Mouse (Mus musculus): ENCODE results near the gene Farp1. TPM values are rescaled to one million over a fixed set of nuclear protein-coding genes. Genes with fewer than 3 reads are reported as not detected.
A peak's percentile ranks its signal among the peaks of the same experiment; 100 is the strongest.
"Not testable (repeated sequence)": the region's sequence is repeated elsewhere in the genome, so short reads cannot be mapped to it uniquely, and the experiment has no call there.

Farp1 gene
- polyA plus RNA-seq, 1 experiment from 2014 or later, result 8.8 TPM

GRCm38 (mm10) chr14:121175385-121175784 lies 140.4 kb downstream of the Farp1 start:
- Histone ChIP-seq H3K4me2 (no peak overlapping the region), H3K9ac (no peak overlapping the region), H3K4me3 (no peak overlapping the region), H3K27me3 (replicated peaks) (no peaks in the 10 kb centered on the region), H3K36me3 (no peaks in the 10 kb centered on the region), H3K4me1 (0 out of 2 replicates have a peak, but pooled peaks cover 3% of the 10 kb centered on the region), H3K9me3 (replicated peaks) (no peaks in the 10 kb centered on the region), H3K27ac (no peak overlapping the region)
- ATAC-seq, result peak; percentile 21; the same call in 1 of the 2 replicates
- 31% methylated on average over 9 of the region's 9 CpGs for WGBS (ENCODE audit: insufficient replicate concordance)

DNA sequence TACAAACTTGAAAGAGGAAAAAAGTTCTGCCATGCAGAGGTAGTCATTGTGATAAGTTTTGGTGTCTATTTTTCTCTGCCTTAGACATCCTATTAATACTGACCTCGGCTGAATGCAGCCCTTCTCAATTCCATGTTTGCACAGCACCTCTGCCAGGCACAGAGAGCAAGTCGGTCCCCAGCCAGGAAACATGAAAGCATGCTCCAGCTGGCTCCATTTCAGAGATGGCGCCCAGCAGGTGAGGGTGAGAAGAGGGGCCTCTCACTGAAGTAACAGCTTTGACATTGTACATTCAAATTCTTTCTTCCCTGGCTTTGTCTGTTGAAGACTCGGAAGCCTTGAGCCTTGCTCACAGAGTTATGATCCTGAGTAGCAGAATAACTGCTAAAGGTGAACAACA lies 140.9 kb downstream of the Farp1 start:
- WGBS (ENCODE audit: insufficient replicate concordance), result 53% methylated on average over 4 of the region's 4 CpGs
- H3K4me2 ChIP-seq, result no peak overlapping the region
- H3K27ac ChIP-seq, result no peak overlapping the region
- no peak overlapping the region for H3K4me3 ChIP-seq
- H3K9ac ChIP-seq, result no peak overlapping the region
- H3K4me1 ChIP-seq, result 0 out of 2 replicates have a peak, but pooled peaks cover 3% of the 10 kb centered on the region
- H3K9me3 ChIP-seq (replicated peaks), result no peaks in the 10 kb centered on the region
- ATAC-seq, result no peak
- no peaks in the 10 kb centered on the region for H3K27me3 ChIP-seq (replicated peaks)
- no peaks in the 10 kb centered on the region for H3K36me3 ChIP-seq

DNA sequence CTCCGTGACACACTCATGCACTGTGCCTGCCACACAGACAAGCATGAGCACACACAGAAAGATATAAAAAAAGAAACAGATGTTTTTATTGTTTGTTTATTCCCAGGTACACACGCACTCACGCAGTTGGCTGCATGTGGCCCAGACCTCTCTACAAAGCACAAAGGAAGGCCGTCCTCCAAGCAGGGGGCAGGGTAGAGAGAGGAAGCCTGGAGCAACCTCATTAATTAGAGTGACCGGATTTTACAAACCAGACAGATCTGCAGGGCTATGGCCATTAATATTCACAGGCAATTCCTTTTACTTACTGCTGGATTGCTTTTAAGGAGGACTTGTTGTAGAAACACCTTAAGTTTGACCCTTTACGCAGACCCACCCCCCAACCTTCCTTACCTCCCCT lies 142.9 kb downstream of the Farp1 start:
- H3K9ac ChIP-seq, result no peak overlapping the region
- WGBS (ENCODE audit: insufficient replicate concordance), result 74% methylated on average over 6 of the region's 6 CpGs
- H3K27ac ChIP-seq, result no peak overlapping the region
- no peaks in the 10 kb centered on the region for H3K27me3 ChIP-seq (replicated peaks)
- ATAC-seq, result no peak
- H3K9me3 ChIP-seq (replicated peaks), result no peaks in the 10 kb centered on the region
- no peak overlapping the region for H3K4me3 ChIP-seq
- 0 out of 2 replicates have a peak, but pooled peaks cover 3% of the 10 kb centered on the region for H3K4me1 ChIP-seq
- H3K4me2 ChIP-seq, result no peak overlapping the region
- H3K36me3 ChIP-seq, result no peaks in the 10 kb centered on the region

- no peak for ATAC-seq
- H3K4me1 ChIP-seq, result 0 out of 2 replicates have a peak, but pooled peaks cover under 1% of the 10 kb centered on the region
- no peak overlapping the region for H3K9ac ChIP-seq
- no peaks in the 10 kb centered on the region for H3K9me3 ChIP-seq (replicated peaks)
- H3K4me3 ChIP-seq, result no peak overlapping the region
- H3K36me3 ChIP-seq, result no peaks in the 10 kb centered on the region
- H3K4me2 ChIP-seq, result no peak overlapping the region
- 74% methylated on average over 9 of the region's 9 CpGs for WGBS (ENCODE audit: insufficient replicate concordance)
- no peak overlapping the region for H3K27ac ChIP-seq
- H3K27me3 ChIP-seq (replicated peaks), result no peaks in the 10 kb centered on the region
Observed at GRCm38 (mm10) chr14:121180611-121181010, 145.6 kb downstream of the Farp1 start.

- no peaks in the 10 kb centered on the region for H3K9me3 ChIP-seq (replicated peaks)
- 56% methylated on average over 4 of the region's 4 CpGs for WGBS (ENCODE audit: insufficient replicate concordance)
- H3K4me2 ChIP-seq, result no peak overlapping the region
- no peak overlapping the region for H3K27ac ChIP-seq
- H3K4me1 ChIP-seq, result no peaks in the 10 kb centered on the region
- ATAC-seq, result no peak
- no peak overlapping the region for H3K9ac ChIP-seq
- H3K4me3 ChIP-seq, result no peak overlapping the region
- H3K36me3 ChIP-seq, result no peaks in the 10 kb centered on the region
- no peaks in the 10 kb centered on the region for H3K27me3 ChIP-seq (replicated peaks)
Observed at GRCm38 (mm10) chr14:121181798-121182197, 146.8 kb downstream of the Farp1 start.

- Histone ChIP-seq H3K4me3 (no peak overlapping the region), H3K36me3 (no peaks in the 10 kb centered on the region; the same call in 1 of the 2 replicates), H3K4me1 (no peaks in the 10 kb centered on the region), H3K9me3 (replicated peaks) (no peaks in the 10 kb centered on the region), H3K9ac (no peak overlapping the region), H3K27ac (no peak overlapping the region), H3K27me3 (replicated peaks) (no peaks in the 10 kb centered on the region), H3K4me2 (no peak overlapping the region)
- no peak for ATAC-seq
- 67% methylated on average over 8 of the region's 8 CpGs for WGBS (ENCODE audit: insufficient replicate concordance)
Observed at GRCm38 (mm10) chr14:121182967-121183366, 148.0 kb downstream of the Farp1 start.

DNA sequence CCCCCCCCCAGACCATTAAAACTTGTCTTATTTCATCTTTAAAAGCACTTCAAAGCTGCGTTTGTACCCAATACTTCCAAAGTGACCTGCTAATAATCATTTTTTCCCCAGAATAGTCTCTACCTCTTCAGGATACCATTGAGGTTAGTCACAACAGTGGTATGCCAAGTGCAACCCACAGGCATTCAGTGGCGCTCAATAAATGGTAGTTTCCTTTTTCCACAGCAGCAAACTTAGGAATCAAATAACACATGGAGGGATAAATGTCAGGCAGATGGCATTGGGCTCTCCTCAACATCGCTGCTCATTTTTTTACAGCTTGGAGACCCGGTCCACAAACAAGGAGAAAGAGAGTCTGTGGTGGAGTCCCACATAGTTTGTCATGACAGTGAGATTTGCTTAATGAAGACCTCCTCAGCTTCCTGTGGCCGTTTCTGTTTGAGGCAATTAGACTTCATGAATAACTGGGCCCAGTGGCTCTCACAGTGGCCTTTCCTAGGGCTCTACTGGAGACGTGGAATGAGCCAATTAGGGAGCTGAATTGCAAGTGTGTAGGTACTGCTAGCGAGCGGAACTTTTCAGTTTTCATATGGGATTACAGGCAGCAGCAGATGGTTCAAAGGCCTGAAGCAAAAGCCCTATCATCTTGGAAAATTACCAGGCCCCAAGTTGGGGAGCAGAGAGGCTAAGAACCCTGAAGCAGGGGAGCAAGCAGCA lies 148.6 kb downstream of the Farp1 start:
- H3K27me3 ChIP-seq (replicated peaks), result no peaks in the 10 kb centered on the region
- H3K4me3 ChIP-seq, result no peak overlapping the region
- no peaks in the 10 kb centered on the region for H3K9me3 ChIP-seq (replicated peaks)
- ATAC-seq, result no peak
- no peaks in the 10 kb centered on the region for H3K4me1 ChIP-seq
- H3K9ac ChIP-seq, result no peak overlapping the region
- no peaks in the 10 kb centered on the region; the same call in 1 of the 2 replicates for H3K36me3 ChIP-seq
- 61% methylated on average over 8 of the region's 8 CpGs for WGBS (ENCODE audit: insufficient replicate concordance)
- no peak overlapping the region for H3K27ac ChIP-seq
- no peak overlapping the region for H3K4me2 ChIP-seq

GRCm38 (mm10) chr14:121184351-121184750 lies 149.4 kb downstream of the Farp1 start:
- WGBS (ENCODE audit: insufficient replicate concordance), result 84% methylated on average over 8 of the region's 8 CpGs
- H3K9me3 ChIP-seq (replicated peaks), result no peaks in the 10 kb centered on the region
- no peak overlapping the region for H3K9ac ChIP-seq
- H3K36me3 ChIP-seq, result no peaks in the 10 kb centered on the region; the same call in 1 of the 2 replicates
- H3K4me1 ChIP-seq, result no peaks in the 10 kb centered on the region
- no peak overlapping the region for H3K27ac ChIP-seq
- no peak overlapping the region for H3K4me3 ChIP-seq
- H3K4me2 ChIP-seq, result no peak overlapping the region
- no peaks in the 10 kb centered on the region for H3K27me3 ChIP-seq (replicated peaks)
- ATAC-seq, result no peak

DNA sequence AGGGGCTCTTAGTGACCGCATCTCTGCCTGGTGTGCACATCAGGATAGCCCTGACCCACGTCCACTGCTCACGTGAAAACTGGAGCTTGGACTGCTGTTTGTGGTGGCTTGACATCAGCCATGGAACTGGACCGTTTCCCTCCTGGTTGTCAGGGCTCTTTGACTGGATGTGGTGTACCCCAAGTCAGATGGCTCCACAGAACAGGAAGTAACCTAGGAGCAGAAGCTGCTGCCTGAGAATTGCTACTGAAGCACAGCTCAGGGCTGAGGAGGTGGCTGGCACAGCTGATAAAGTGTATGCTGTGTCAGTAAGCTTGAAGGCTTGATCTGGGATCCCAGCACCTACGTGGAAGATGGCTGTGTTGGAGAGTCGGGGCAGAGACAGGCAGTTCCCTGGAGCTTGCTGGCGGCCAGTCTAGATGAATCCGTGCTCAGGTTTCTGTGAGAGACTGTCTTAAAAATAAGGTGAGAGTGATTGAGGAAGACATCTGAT lies 151.4 kb downstream of the Farp1 start:
- Histone ChIP-seq H3K27me3 (replicated peaks) (no peaks in the 10 kb centered on the region), H3K36me3 (no peaks in the 10 kb centered on the region; the same call in 1 of the 2 replicates), H3K9me3 (replicated peaks) (no peaks in the 10 kb centered on the region), H3K27ac (no peak overlapping the region), H3K4me3 (no peak overlapping the region), H3K4me1 (0 out of 2 replicates have a peak, but pooled peaks cover 4% of the 10 kb centered on the region), H3K9ac (no peak overlapping the region), H3K4me2 (no peak overlapping the region)
- 50% methylated on average over 8 of the region's 8 CpGs for WGBS (ENCODE audit: insufficient replicate concordance)
- no peak for ATAC-seq

GRCm38 (mm10) chr14:121189840-121190239 lies 154.8 kb downstream of the Farp1 start:
- ATAC-seq; H3K27me3 ChIP-seq (replicated peaks); H3K9ac ChIP-seq; H3K9me3 ChIP-seq (replicated peaks); H3K36me3 ChIP-seq; H3K4me2 ChIP-seq; H3K4me3 ChIP-seq; H3K27ac ChIP-seq; H3K4me1 ChIP-seq: not testable (repeated sequence)
- WGBS (ENCODE audit: insufficient replicate concordance), result 78% methylated on average over 10 of the region's 10 CpGs

DNA sequence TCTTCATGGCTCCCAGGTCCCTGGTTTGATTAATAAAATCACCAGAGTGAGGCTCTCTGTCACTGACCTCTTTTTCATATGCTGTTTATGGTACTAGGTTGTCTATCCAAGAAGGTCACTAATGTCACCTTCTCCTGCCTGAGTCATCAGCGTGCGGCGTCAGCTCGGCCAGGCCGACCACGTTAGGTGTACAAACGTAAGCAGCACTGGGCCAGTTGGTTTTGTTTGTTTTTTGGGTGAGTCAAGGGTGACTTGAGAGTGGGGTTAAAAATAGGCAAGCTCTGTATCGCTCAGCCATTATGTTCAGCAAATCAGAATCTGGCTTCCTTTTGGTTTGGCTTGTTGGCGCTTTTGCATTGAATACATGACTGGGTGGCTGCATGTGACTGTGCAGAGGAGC lies 155.4 kb downstream of the Farp1 start:
- Histone ChIP-seq H3K27me3 (replicated peaks) (no peaks in the 10 kb centered on the region), H3K9me3 (replicated peaks) (no peaks in the 10 kb centered on the region), H3K36me3 (no peaks in the 10 kb centered on the region; the same call in 1 of the 2 replicates), H3K4me2 (no peak overlapping the region), H3K9ac (no peak overlapping the region), H3K27ac (no peak overlapping the region), H3K4me3 (no peak overlapping the region), H3K4me1 (0 out of 2 replicates have a peak, but pooled peaks cover 4% of the 10 kb centered on the region)
- ATAC-seq, result peak; percentile 32; the same call in 1 of the 2 replicates
- 77% methylated on average over 9 of the region's 9 CpGs for WGBS (ENCODE audit: insufficient replicate concordance)

GRCm38 (mm10) chr14:121191739-121192138 lies 156.7 kb downstream of the Farp1 start:
- H3K27me3 ChIP-seq (replicated peaks), result no peaks in the 10 kb centered on the region
- no peak overlapping the region for H3K9ac ChIP-seq
- H3K4me2 ChIP-seq, result no peak overlapping the region
- H3K36me3 ChIP-seq, result no peaks in the 10 kb centered on the region; the same call in 1 of the 2 replicates
- no peaks in the 10 kb centered on the region for H3K9me3 ChIP-seq (replicated peaks)
- 76% methylated on average over 13 of the region's 13 CpGs for WGBS (ENCODE audit: insufficient replicate concordance)
- H3K27ac ChIP-seq, result no peak overlapping the region
- 0 out of 2 replicates have a peak, but pooled peaks cover 4% of the 10 kb centered on the region for H3K4me1 ChIP-seq
- H3K4me3 ChIP-seq, result no peak overlapping the region
- 0 out of 2 replicates have a peak, but pooled peaks have one; percentile 33 for ATAC-seq
